Mouse (Mus musculus) ZHBTc4 (cell line): ENCODE measurements around the gene Pprc1.

Experiments used
- DNase-seq: peaks from one replicate; pipeline ENCODE4 v3.0.0-alpha.2; 2011; ENCODE audit warnings: low read depth, low spot score

The Pprc1 gene

GRCm38 (mm10) chr19:46055752-46056387, 11.2 kb downstream of the Pprc1 start:
- DNase-seq: no peak

GRCm38 (mm10) chr19:46056388-46056946, 11.8 kb downstream of the Pprc1 start:
- peak; percentile 98 for DNase-seq

- DNase-seq: peak; percentile 95
Observed at GRCm38 (mm10) chr19:46056947-46057607, 12.4 kb downstream of the Pprc1 start.

GRCm38 (mm10) chr19:46058466-46058865, 13.8 kb downstream of the Pprc1 start:
- peak; percentile 80 for DNase-seq

- DNase-seq: no peak
Observed at GRCm38 (mm10) chr19:46060845-46061244, 16.2 kb downstream of the Pprc1 start.

- DNase-seq: peak; percentile 51
Observed at GRCm38 (mm10) chr19:46068054-46068453, 23.4 kb downstream of the Pprc1 start.

- peak; percentile 76 for DNase-seq
Observed at GRCm38 (mm10) chr19:46073285-46073684, 28.6 kb downstream of the Pprc1 start.

GRCm38 (mm10) chr19:46074266-46074665, 29.6 kb downstream of the Pprc1 start:
- no peak for DNase-seq

- peak; percentile 100 for DNase-seq
Observed at GRCm38 (mm10) chr19:46075616-46076607, 31.2 kb downstream of the Pprc1 start, which contains the start of gene Nolc1. TSS of gene Nolc1 (plus strand) at chr19:46075863.

- peak; percentile 68 for DNase-seq
Observed at GRCm38 (mm10) chr19:46078535-46078934, 33.8 kb downstream of the Pprc1 start.

- DNase-seq: no peak
Observed at GRCm38 (mm10) chr19:46085185-46085584, 40.5 kb downstream of the Pprc1 start.

GRCm38 (mm10) chr19:46086337-46086736, 41.7 kb downstream of the Pprc1 start:
- peak; percentile 85 for DNase-seq

- DNase-seq: no peak
Observed at GRCm38 (mm10) chr19:46087871-46088270, 43.2 kb downstream of the Pprc1 start.

GRCm38 (mm10) chr19:46091641-46092040, 47.0 kb downstream of the Pprc1 start:
- DNase-seq: no peak

GRCm38 (mm10) chr19:46094144-46094543, 49.5 kb downstream of the Pprc1 start:
- DNase-seq: no peak

GRCm38 (mm10) chr19:46095291-46095690, 50.6 kb downstream of the Pprc1 start:
- no peak for DNase-seq

- no peak for DNase-seq
Observed at GRCm38 (mm10) chr19:46096396-46096795, 51.7 kb downstream of the Pprc1 start.

GRCm38 (mm10) chr19:46099561-46099960, 54.9 kb downstream of the Pprc1 start:
- DNase-seq: no peak

GRCm38 (mm10) chr19:46103437-46104186, 58.9 kb downstream of the Pprc1 start:
- DNase-seq: no peak

GRCm38 (mm10) chr19:46104187-46104557, 59.5 kb downstream of the Pprc1 start:
- no peak for DNase-seq

GRCm38 (mm10) chr19:46110214-46110613, 65.5 kb downstream of the Pprc1 start:
- DNase-seq: peak; percentile 21
